Mouse (Mus musculus) mouse embryonic stem cell (cell line): ENCODE data around the gene Gm3269.
"Not testable (repeated sequence)": the region's sequence is repeated elsewhere in the genome, so short reads cannot be mapped to it uniquely, and the experiment has no call there.

ENCODE experiments used
- in situ Hi-C, 2 experiments: fragments of 300-500 bp; cut with MboI; formaldehyde crosslinking; loops; 1 replicate in 1 of 2; 3 replicates in 1 of 2; pipeline ENCODE4 v1.14.3; 2019 to 2020; ENCODE audit warnings: low sequenced_read_pairs in 2 of 2, low pct_unique_long_range_greater_than_20kb in 1 of 2, mixed read lengths in 1 of 2; ENCODE audit not compliant: unreplicated experiment in 1 of 2

Gene Gm3269

DNA sequence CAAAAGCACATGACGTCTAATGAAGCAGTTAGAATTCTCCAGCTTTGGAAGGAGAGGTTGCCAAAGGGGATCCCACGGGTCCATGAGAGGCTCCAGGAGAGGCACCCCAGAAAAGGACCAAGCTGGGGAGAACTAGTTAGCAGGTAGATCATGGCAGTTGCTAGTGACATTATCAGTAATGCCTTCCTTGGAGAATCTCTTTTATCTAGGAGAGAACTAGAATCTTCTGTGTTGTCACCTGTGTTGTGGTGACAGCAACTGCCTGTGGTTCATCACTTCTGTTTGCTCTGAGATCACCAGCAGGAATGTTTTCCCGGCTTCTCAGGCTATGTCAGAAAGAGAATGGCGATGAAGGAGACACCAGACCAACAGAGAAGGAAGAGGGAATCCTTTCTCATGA, at the start of gene Gm3269:
Gene Gm3269, plus strand, starts transcription at position 301 of the 400 bp plus-strand sequence.
- in situ Hi-C loops: not testable (repeated sequence)

DNA sequence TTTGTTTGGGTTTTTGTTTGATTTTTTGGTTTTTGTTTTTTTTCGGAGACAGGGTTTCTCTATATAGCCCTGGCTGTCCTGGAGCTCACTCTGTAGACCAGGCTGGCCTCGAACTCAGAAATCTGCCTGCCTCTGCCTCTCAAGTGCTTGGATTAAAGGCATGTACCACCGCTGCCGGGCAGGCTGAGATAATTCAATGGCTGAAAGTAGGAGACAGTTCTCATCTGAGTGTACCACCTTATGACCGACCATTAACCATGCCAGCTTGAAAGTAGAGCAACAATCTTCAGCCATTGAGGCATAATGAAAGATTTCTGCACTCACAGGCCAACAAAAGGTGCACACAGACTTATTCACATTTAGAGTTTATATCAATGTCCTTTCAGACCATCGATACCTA, 31.5 kb upstream of the Gm3269 start:
- in situ Hi-C loops: not testable (repeated sequence)

DNA sequence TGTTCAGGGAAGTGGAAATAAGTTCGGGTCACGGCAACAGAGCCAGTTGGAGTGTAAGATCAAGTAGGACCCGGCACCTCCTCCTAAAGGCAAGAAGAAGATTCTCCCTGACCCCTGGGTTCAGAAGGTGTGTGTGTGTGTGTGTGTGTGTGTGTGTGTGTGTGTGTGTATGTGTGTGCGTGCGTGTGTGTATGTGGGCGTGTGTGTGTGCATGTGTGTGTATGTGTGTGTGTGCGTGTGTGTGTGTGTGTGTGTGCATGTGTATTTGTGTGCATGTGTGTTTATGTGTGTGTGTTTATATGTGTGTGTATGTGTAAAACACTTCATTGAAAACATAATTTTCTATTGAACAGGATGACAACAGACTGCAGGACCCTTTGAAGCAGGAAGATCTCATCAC, 16.0 kb upstream of the Gm3269 start:
- in situ Hi-C loops: not testable (repeated sequence)

DNA sequence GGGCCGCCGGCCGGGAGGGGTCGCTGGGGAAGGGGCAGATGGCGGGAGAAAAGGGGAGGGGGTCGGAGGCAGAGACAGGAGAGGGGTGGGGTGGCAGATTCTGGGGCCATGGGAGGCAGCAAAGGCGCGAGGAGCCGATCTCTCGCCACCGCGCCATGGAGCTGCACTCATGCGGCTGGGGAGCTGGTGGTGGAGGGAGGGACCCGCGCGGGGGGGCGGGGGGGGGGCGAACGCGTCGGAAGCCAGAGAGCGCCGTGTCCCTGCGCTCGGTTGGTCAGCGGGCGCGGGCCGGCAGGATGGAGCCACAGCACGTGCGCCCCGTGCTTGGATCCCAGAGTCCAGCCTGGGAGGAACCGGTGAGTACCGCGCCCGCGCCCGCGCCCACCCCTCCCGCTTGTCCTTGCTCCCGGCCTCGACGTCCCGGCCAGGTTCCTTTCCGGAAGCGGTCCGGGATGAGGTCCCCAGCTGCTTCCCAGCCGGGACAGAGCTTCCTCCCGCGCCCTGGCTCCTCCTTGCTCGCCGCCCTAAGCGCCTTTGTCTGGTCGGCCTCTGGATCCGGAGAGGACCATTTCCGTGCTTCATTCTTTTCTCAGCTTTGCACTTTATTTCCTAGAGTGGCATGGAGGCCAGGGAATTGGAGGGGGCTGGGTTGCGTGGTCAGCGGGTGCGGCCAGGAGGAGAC, 17.5 kb downstream of the Gm3269 start, which contains the start of gene Gm3264:
Gene Gm3264, plus strand, starts transcription at position 278 of the 682 bp plus-strand sequence.
- in situ Hi-C loops: not testable (repeated sequence)

DNA sequence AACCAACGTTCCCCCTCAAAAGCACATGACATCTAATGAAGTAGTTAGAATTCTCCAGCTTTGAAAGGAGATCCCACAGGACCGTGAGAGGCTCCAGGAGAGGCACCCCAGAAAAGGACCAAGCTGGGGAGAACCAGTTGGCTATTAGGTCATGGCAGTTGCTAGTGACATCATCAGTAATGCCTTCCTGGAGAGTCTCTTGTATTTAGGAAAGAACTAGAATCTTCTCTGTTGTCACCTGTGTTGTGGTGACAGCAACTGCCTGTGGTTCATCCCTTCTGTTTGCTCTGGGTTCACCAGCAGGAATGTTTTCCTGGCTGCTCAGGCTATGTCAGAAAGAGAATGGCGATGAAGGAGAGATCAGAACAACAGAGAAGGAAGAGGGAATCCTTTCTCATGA, 54.2 kb downstream of the Gm3269 start, which contains the start of gene Gm3278:
Gene Gm3278, plus strand, starts transcription at position 301 of the 400 bp plus-strand sequence.
- in situ Hi-C loops: not testable (repeated sequence)
